Mouse (Mus musculus) lung, postnatal 0 days (tissue): ENCODE data around the gene Mpped1. TPM values are rescaled to one million over a fixed set of nuclear protein-coding genes. Genes with fewer than 3 reads are reported as not detected.
A peak's percentile ranks its signal among the peaks of the same experiment; 100 is the strongest.

Experiments used
- ATAC-seq: fragments of 200-750 bp; cut with Nextera tagmentation; 2 replicates; pipeline ENCODE4 v1.8.0; 2017; ENCODE audit warnings: moderate library complexity
- DNase-seq: peaks from one replicate; pipeline ENCODE4 v3.0.0-alpha.2; 2016; ENCODE audit warnings: low spot score
- H3K27ac ChIP-seq: fragments of 300-500 bp; sonication (generic); 2 replicates; pipeline ENCODE4 v1.5.1; 2014; ENCODE audit warnings: antibody characterized with exemption, mild to moderate bottlenecking, low read length, mixed read lengths
- H3K27me3 ChIP-seq: fragments of 300-500 bp; sonication (generic); replicated peaks from 2 replicates; pipeline ENCODE4 v1.6.1; 2014; ENCODE audit warnings: low read length, mixed read lengths; ENCODE audit not compliant: insufficient read depth
- H3K36me3 ChIP-seq: fragments of 300-500 bp; sonication (generic); 2 replicates; pipeline ENCODE4 v1.6.1; 2014; ENCODE audit warnings: low read length, mixed read lengths; ENCODE audit not compliant: insufficient read depth
- H3K4me1 ChIP-seq: fragments of 300-500 bp; sonication (generic); 2 replicates; pipeline ENCODE4 v1.6.1; 2014; ENCODE audit warnings: antibody characterized with exemption, low read depth, low read length, mixed read lengths; ENCODE audit not compliant: insufficient read depth
- H3K4me2 ChIP-seq: fragments of 300-500 bp; sonication (generic); replicated peaks from 2 replicates; pipeline ENCODE4 v1.6.1; 2014; ENCODE audit warnings: low read depth, mild to moderate bottlenecking, low read length, moderate library complexity, mixed read lengths
- H3K4me3 ChIP-seq: fragments of 300-500 bp; sonication (generic); 2 replicates; pipeline ENCODE4 v1.5.1; 2014; ENCODE audit warnings: low read depth, low read length
- H3K9ac ChIP-seq: fragments of 300-500 bp; sonication (generic); replicated peaks from 2 replicates; pipeline ENCODE4 v1.6.1; 2014; ENCODE audit warnings: low read depth, mild to moderate bottlenecking
- H3K9me3 ChIP-seq: fragments of 300-500 bp; sonication (generic); 2 replicates; pipeline ENCODE4 v1.6.1; 2016; ENCODE audit warnings: low read length, mixed read lengths
- CTCF ChIP-seq: IDR thresholded peaks from 2 replicates; pipeline ENCODE4 v1.5.1; 2016; ENCODE audit warnings: antibody characterized with exemption, mild to moderate bottlenecking
- EP300 ChIP-seq: IDR thresholded peaks from 2 replicates; pipeline ENCODE4 v1.6.1; 2016; ENCODE audit warnings: antibody characterized with exemption, mild to moderate bottlenecking, control low read depth
- WGBS: fragments of 180-500 bp; shearing (Covaris S2); extraction: QIAGEN DNeasy Blood & Tissue Kit; methylation state at CpG from one replicate; pipeline ENCODE4 v1.1.7; 2014; 5-methylcytosine and 5-hydroxymethylcytosine counted together
- polyA plus RNA-seq: library from polyadenylated mRNA; unstranded; fragments of >200 nt; fragmentation: Nextera tagmentation; extraction: Ambion mirVana; gene quantifications from 2 replicates; pipeline ENCODE4 v1.2.1, GENCODE M21; 2015

Gene Mpped1
- polyA plus RNA-seq, 1 experiment from 2014 or later: not detected

GRCm38 (mm10) chr15:83772460-83772859, 6.8 kb upstream of the Mpped1 start:
- no peak for ATAC-seq
- 30% methylated on average over 5 of the region's 5 CpGs for WGBS
- no peaks in the 10 kb centered on the region for H3K36me3 ChIP-seq

GRCm38 (mm10) chr15:83772953-83773352, 6.3 kb upstream of the Mpped1 start:
- Histone ChIP-seq H3K36me3 (no peaks in the 10 kb centered on the region), H3K9ac (no peak overlapping the region), H3K27ac (no peak overlapping the region), H3K4me2 (no peak overlapping the region), H3K4me1 (0 out of 2 replicates have a peak, but pooled peaks cover 3% of the 10 kb centered on the region), H3K9me3 (no peaks in the 10 kb centered on the region), H3K27me3 (0 out of 2 replicates have a peak, but pooled peaks cover 8% of the 10 kb centered on the region), H3K4me3 (no peak overlapping the region)
- no peak for ATAC-seq
- TF ChIP-seq EP300: no peak
- TF ChIP-seq CTCF: no peak
- WGBS: 74% methylated on average over 4 of the region's 4 CpGs
- no peak for DNase-seq

More at GRCm38 (mm10) chr15:83772460-83772859, 6.8 kb upstream of the Mpped1 start:
- DNase-seq: peak; percentile 25
- no peak overlapping the region for H3K27ac ChIP-seq
- H3K4me2 ChIP-seq: no peak overlapping the region
- H3K9me3 ChIP-seq: no peaks in the 10 kb centered on the region
- H3K4me1 ChIP-seq: 0 out of 2 replicates have a peak, but pooled peaks cover 3% of the 10 kb centered on the region
- H3K27me3 ChIP-seq: 0 out of 2 replicates have a peak, but pooled peaks cover 7% of the 10 kb centered on the region
- no peak overlapping the region for H3K4me3 ChIP-seq
- TF ChIP-seq EP300 (no peak), CTCF (no peak)
- H3K9ac ChIP-seq: no peak overlapping the region

DNA sequence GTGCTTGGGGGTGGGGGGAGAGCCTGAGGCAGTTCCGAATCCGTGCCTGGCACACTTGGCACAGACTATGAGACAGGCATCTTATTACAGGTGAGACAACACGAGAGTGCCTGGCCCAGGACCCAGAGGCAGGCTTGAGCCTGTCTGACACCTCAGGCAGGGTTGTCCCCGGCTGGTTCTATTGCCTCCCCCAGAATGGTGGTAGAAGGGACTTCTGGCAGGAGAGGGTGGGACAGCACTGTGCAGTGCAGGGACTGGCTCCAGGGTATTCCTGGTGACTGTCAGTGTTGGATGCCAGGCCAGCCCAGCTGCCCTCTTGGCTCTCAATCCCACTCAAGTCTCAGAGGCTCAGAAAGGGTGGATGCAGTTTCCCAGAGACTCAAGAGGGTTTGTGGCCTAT, 4.3 kb upstream of the Mpped1 start:
- Histone ChIP-seq H3K9ac (no peak overlapping the region), H3K4me2 (no peak overlapping the region), H3K4me1 (0 out of 2 replicates have a peak, but pooled peaks cover 3% of the 10 kb centered on the region), H3K9me3 (no peaks in the 10 kb centered on the region), H3K36me3 (no peaks in the 10 kb centered on the region), H3K27me3 (peaks cover 18% of the 10 kb centered on the region; the same call in 1 of the 2 replicates), H3K27ac (no peak overlapping the region), H3K4me3 (no peak overlapping the region)
- 55% methylated on average over 4 of the region's 4 CpGs for WGBS
- ATAC-seq (no peak), DNase-seq (no peak)
- TF ChIP-seq EP300: no peak
- TF ChIP-seq CTCF: no peak

GRCm38 (mm10) chr15:83776265-83777000, 2.8 kb upstream of the Mpped1 start:
- ATAC-seq (peak; percentile 45; the same call in 1 of the 2 replicates), DNase-seq (peak; percentile 63)
- WGBS: 63% methylated on average over 6 of the region's 6 CpGs
- Histone ChIP-seq H3K9ac (no peak overlapping the region), H3K4me1 (0 out of 2 replicates have a peak, but pooled peaks cover 3% of the 10 kb centered on the region), H3K27me3 (peaks cover 33% of the 10 kb centered on the region; the same call in 1 of the 2 replicates), H3K4me3 (no peak overlapping the region), H3K36me3 (no peaks in the 10 kb centered on the region), H3K4me2 (no peak overlapping the region), H3K9me3 (no peaks in the 10 kb centered on the region), H3K27ac (no peak overlapping the region)
- TF ChIP-seq EP300 (no peak), CTCF (no peak)

GRCm38 (mm10) chr15:83777476-83777875, 1.8 kb upstream of the Mpped1 start:
- ATAC-seq (no peak), DNase-seq (no peak)
- WGBS: 65% methylated on average over 6 of the region's 6 CpGs
- H3K4me3 ChIP-seq: no peak overlapping the region
- H3K36me3 ChIP-seq: no peaks in the 10 kb centered on the region
- no peak overlapping the region for H3K4me2 ChIP-seq
- no peaks in the 10 kb centered on the region for H3K9me3 ChIP-seq
- peaks cover 38% of the 10 kb centered on the region; the same call in 1 of the 2 replicates for H3K27me3 ChIP-seq
- TF ChIP-seq CTCF: no peak
- no peak for TF ChIP-seq EP300
- H3K27ac ChIP-seq: no peak overlapping the region
- 0 out of 2 replicates have a peak, but pooled peaks cover 2% of the 10 kb centered on the region for H3K4me1 ChIP-seq
- no peak overlapping the region for H3K9ac ChIP-seq

- Histone ChIP-seq H3K4me3 (peak overlapping the region; percentile 35), H3K27me3 (peaks cover 38% of the 10 kb centered on the region; the same call in 1 of the 2 replicates), H3K27ac (no peak overlapping the region), H3K36me3 (no peaks in the 10 kb centered on the region), H3K4me2 (peak overlapping the region; percentile 71), H3K9me3 (no peaks in the 10 kb centered on the region), H3K4me1 (no peaks in the 10 kb centered on the region), H3K9ac (no peak overlapping the region)
- TF ChIP-seq EP300 (no peak), CTCF (no peak)
- no peak for ATAC-seq
- WGBS: 2% methylated on average over 19 of the region's 92 CpGs
- no peak for DNase-seq
Measured at GRCm38 (mm10) chr15:83779855-83780740, 831 bp downstream of the Mpped1 start.
